Mouse (Mus musculus) MEL-GATA-1-ER (cell line): ENCODE data around the gene Eml3.

Experiments
- DNase-seq: peaks from one replicate; pipeline ENCODE4 v3.0.0-alpha.2; 2012; ENCODE audit warnings: low read depth; ENCODE audit errors: extremely low read depth

Gene Eml3

DNA sequence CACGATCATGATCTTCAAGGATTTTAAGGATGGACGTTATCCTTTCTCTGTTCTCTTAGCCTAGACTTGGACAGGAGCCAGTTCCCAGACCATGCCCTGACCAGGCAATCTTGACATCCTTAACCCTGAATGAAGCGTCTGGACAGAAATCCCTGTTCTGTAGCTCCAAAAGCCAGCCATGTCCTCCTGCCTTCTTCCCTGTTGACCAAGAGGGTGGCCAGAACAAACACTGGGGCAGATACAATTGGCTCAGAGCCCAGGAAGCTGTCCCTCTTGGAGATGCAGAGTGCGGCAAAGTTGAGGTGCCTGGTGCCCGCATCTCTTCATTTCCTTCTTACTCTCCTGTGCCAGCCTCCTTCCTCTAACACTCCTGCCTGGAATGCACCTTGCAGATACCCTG is 56.5 kb downstream of the Eml3 start:
- no peak for DNase-seq

DNA sequence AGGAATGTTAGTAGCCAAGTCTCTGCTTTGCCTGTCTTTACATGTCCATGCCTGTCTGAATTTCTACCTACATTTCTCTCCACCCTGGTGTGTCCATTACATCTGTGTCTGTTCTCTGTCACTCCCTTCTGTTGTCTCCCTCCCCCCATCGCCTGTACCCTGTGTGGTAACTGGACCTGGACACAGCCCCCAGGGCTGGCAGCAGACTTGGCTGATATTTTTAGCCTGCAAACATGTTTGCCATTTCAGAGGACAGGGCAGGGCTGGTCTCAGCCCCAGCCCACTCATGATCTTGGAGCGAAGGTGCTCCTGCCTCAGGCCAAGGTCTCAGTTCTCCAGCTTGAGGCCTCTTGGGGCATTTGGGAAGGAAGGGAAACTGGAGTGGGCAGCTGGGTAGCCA is 58.5 kb downstream of the Eml3 start:
- no peak for DNase-seq

DNA sequence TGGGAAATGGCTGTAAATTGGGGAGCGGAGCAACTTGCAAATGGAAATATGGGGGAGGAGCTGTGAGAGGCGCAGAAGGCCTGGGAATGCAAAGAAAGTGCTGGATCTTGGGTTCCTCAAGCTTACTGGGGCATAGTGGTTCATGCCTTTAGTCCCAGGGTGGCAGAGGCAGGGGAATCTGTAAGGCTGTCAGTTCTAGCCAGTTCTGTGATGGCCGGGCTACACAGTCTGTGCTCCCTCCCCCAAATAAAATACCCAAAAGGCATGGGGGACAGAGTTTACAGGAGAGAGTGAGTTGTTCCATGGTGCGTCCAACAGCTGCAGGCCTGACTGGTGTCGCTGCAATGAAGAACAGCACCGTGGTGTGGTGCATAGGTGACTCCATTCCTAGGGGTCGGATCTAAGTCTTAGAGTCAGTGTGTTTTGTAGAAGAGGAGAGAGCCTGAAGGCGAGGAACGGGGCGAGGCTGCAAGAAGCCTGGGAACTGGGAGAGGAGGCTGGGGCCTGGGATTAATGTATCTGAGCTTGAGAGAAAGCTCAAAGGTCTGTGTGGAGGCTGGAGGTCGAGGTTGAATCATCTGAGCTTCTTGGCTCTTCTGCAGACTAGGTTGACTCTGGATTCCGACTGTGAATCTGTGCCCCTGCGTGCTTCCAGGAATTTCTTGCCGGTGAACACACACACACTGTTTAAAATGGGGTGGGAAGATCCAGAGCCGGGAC is 59.2 kb downstream of the Eml3 start:
- no peak for DNase-seq

DNA sequence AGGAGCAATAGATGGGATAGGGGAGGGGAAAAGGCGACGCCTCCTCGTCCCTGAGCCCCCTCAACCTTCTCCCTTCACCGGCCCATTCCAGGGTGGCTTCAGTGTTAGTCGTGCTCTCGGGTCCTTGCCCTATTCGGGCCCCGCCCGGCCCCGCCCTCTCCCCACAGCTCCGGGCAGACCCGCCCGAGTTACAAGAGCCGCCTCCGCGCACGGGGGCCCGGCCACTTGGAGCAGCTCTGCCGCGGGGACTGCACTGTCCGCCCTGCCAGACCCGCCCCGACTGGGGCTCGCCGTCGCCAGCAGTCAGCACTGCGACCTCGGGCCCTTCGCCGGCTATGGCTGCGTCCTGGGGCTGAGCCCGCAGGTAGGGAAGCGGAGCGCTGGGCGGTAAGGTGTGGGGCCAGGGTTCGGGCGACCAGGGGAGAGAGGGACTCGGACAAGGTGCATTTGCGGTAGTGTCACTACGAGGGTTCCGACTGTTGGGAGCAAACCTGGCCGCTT is 59.8 kb downstream of the Eml3 start, which contains the start of gene Ahnak:
Ahnak (plus strand) TSS at position 219 of the 501 bp plus-strand sequence.
- DNase-seq, result no peak

DNA sequence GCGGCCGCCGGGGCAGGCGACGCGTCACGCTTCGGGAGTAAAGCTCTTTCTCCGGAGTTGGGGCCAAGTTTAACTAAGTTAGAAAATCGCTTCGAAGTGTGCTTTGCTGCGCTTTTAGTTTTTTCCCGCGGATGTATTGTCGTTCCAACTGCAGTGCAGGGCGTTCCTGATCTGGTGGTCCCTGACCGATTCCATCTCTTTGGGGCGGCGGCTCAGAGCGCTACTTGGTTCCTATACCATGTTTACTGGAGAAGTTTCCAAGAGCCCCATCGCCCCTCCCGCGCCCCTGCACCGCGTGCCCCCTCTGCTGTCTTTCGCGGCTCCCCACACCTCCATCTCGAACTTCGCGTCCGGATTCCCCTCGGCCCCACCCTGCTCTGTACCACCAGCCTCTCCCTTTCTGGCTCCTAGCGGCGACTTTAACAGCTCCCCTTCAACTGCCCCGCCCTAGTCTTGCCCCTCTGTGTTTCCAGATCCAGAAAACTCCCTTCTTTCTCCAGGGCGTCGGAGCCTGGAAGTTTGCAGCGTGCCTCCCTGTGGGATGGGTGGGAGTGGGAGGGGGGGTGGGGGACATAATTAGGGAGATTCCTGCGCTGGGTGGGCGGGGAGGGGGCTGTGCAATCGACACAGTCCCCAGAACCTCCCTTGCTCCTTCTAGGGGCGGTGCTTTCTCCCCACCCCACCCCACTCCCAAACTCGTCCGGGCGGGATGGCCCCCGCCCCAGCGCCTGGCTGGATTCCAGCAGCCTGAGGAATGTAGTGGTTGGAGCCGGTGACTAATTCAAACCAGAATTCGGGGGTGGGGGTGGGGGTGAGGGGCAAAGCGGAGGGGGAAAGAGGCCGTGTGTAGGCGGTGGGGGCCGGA is 60.4 kb downstream of the Eml3 start:
- no peak for DNase-seq

DNA sequence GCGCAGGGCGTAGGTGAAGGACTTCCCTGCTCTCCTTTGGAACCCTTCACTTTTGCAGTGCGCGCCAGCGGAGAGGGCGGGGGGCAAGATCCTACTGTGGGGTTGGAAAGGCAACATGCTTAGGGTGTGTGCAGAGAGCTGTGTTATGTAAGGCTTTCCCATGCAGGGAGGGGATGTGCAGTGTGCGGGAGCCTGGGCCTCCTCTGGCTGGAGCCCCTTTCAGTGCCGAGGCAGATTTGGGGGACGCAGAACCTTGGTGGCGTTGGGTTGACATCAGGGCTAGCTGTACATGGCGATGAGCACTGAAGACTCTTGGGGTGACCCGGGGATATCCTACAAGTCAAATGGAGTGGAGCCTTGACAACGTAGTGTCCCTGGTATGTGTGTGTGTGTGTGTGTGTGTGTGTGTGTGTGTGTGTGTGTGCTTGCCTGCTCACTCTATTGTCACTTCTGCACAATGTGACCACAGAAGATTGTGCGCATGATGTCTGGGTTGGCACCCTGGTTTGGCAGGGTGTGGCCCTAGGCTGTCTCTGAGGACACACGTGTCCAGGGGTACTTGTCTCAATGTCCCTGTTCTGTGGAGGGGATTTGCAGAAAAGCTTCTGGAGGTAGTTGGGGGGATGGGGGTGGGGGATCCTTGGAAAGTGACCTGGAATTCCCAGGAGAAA is 61.2 kb downstream of the Eml3 start:
- no peak for DNase-seq
